Mouse (Mus musculus): Measurements from ENCODE around the gene Lyl1.

GRCm38 (mm10) chr8:84708774-84709475 is 7.7 kb downstream of the Lyl1 start:
- no peak for TF ChIP-seq POLR2A (IDR thresholded peaks at IDR 0.05; ENCODE audit: borderline replicate concordance, control insufficient read depth, low read depth, low read length)
- peak; percentile 92 for TF ChIP-seq CTCF (IDR thresholded peaks at IDR 0.05; ENCODE audit: control insufficient read depth, insufficient read depth, low read length)
